Mouse (Mus musculus) limb, embryonic 13.5 days (tissue): ENCODE results near the gene Prickle1. TPM values are rescaled to one million over a fixed set of nuclear protein-coding genes. Genes with fewer than 3 reads are reported as not detected.
A peak's percentile ranks its signal among the peaks of the same experiment; 100 is the strongest.

Experiments used
- ATAC-seq: fragments of 200-750 bp; cut with Nextera tagmentation; 2 replicates; pipeline ENCODE4 v1.8.0; 2017; ENCODE audit warnings: low read depth, moderate number of reproducible peaks, moderate TSS enrichment; ENCODE audit not compliant: low FRiP score
- H3K27ac ChIP-seq: fragments of 300-500 bp; sonication (generic); 2 replicates; pipeline ENCODE4 v1.5.1; 2015; ENCODE audit warnings: inconsistent platforms, mild to moderate bottlenecking, moderate library complexity
- H3K27me3 ChIP-seq: fragments of 300-500 bp; sonication (generic); 2 replicates; pipeline ENCODE4 v1.6.1; 2015; ENCODE audit warnings: mild to moderate bottlenecking, inconsistent platforms
- H3K36me3 ChIP-seq: fragments of 300-500 bp; sonication (generic); 2 replicates; pipeline ENCODE4 v1.6.1; 2015; ENCODE audit warnings: inconsistent platforms, mild to moderate bottlenecking, moderate library complexity
- H3K4me1 ChIP-seq: fragments of 300-500 bp; sonication (generic); 2 replicates; pipeline ENCODE4 v1.6.1; 2015; ENCODE audit warnings: inconsistent platforms
- H3K4me2 ChIP-seq: fragments of 300-500 bp; sonication (generic); replicated peaks from 2 replicates; pipeline ENCODE4 v1.6.1; 2015; ENCODE audit warnings: inconsistent platforms, mild to moderate bottlenecking, moderate library complexity
- H3K4me3 ChIP-seq: fragments of 300-500 bp; sonication (generic); 2 replicates; pipeline ENCODE4 v1.5.1; 2015; ENCODE audit warnings: moderate library complexity, mild to moderate bottlenecking, inconsistent platforms
- H3K9ac ChIP-seq: fragments of 300-500 bp; sonication (generic); 2 replicates; pipeline ENCODE4 v1.6.1; 2015; ENCODE audit warnings: mild to moderate bottlenecking, inconsistent platforms
- H3K9me3 ChIP-seq: fragments of 300-500 bp; sonication (generic); 2 replicates; pipeline ENCODE4 v1.6.1; 2016; ENCODE audit warnings: inconsistent platforms
- WGBS: fragments of 180-500 bp; shearing (Covaris S2); methylation state at CpG from one replicate; pipeline ENCODE4 v1.1.7; 2015; 5-methylcytosine and 5-hydroxymethylcytosine counted together
- polyA plus RNA-seq: library from polyadenylated mRNA; unstranded; fragments of >200 nt; fragmentation: Nextera tagmentation; extraction: Ambion mirVana; gene quantifications from 2 replicates; pipeline ENCODE4 v1.2.1, GENCODE M21; 2015

The Prickle1 gene
- polyA plus RNA-seq, 1 experiment from 2014 or later = 57.2 TPM

DNA sequence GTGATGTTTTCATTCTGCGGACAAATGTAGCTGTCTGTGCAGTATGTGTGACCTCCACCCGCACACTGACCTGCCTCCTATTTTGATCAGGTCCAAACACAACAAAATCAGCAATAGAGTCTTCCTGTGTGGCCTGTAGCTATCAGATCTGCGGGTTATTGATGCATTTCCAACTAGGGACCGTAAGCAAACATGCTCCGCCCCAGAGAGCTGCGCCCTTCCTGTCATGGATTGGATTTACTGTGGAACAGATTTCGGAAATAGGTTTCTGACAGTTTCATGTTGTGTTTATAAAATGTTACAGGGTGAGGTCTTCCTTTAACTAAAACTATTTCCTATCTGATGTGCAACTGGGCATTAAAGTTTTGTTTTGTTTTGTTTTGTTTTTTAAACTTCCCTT, 109.6 kb downstream of the Prickle1 start:
- no peak overlapping the region for H3K4me3 ChIP-seq
- H3K9me3 ChIP-seq = no peaks in the 10 kb centered on the region
- H3K36me3 ChIP-seq = peaks cover 17% of the 10 kb centered on the region
- ATAC-seq = no peak
- 77% methylated on average over 7 of the region's 7 CpGs for WGBS
- H3K27ac ChIP-seq = no peak overlapping the region
- no peak overlapping the region for H3K9ac ChIP-seq
- no peak overlapping the region for H3K4me2 ChIP-seq
- H3K4me1 ChIP-seq = peaks cover 6% of the 10 kb centered on the region; the same call in 1 of the 2 replicates
- H3K27me3 ChIP-seq = no peaks in the 10 kb centered on the region

GRCm38 (mm10) chr15:93485252-93485651, 110.4 kb downstream of the Prickle1 start:
- ATAC-seq = no peak
- no peak overlapping the region for H3K9ac ChIP-seq
- no peaks in the 10 kb centered on the region for H3K9me3 ChIP-seq
- peaks cover 6% of the 10 kb centered on the region; the same call in 1 of the 2 replicates for H3K4me1 ChIP-seq
- no peaks in the 10 kb centered on the region for H3K27me3 ChIP-seq
- WGBS = 79% methylated on average over 3 of the region's 3 CpGs
- H3K4me2 ChIP-seq = no peak overlapping the region
- H3K36me3 ChIP-seq = peaks cover 17% of the 10 kb centered on the region
- no peak overlapping the region for H3K4me3 ChIP-seq
- no peak overlapping the region for H3K27ac ChIP-seq

DNA sequence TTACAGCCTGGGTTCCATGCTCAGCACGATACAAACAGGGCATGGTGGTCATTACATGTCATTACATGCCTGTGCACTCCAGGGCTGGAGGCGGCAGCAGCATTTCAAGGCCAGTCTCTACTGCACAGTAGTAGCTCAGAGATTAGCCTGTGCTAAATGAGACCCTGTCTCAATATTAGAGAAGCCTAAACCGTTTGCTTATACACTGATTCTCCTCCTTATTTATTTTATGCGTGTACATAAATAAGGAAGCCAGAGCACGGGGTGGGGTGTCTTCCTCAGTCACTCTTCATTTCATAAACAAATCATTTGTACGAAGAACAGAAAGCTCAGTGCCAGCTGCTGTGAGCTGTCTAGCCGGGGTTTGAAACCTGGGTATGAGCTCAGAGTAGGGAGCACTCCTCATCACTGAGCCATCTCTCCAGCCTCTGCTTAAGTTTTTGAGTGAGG, 111.4 kb downstream of the Prickle1 start:
- WGBS = 76% methylated on average over 7 of the region's 7 CpGs
- H3K27me3 ChIP-seq = no peaks in the 10 kb centered on the region
- no peak overlapping the region for H3K9ac ChIP-seq
- no peak for ATAC-seq
- H3K9me3 ChIP-seq = no peaks in the 10 kb centered on the region
- peaks cover 6% of the 10 kb centered on the region; the same call in 1 of the 2 replicates for H3K4me1 ChIP-seq
- no peak overlapping the region for H3K4me3 ChIP-seq
- H3K27ac ChIP-seq = no peak overlapping the region
- peaks cover 12% of the 10 kb centered on the region for H3K36me3 ChIP-seq
- H3K4me2 ChIP-seq = no peak overlapping the region

GRCm38 (mm10) chr15:93481112-93481511, 114.6 kb downstream of the Prickle1 start:
- H3K4me2 ChIP-seq = no peak overlapping the region
- no peak for ATAC-seq
- H3K27me3 ChIP-seq = no peaks in the 10 kb centered on the region
- no peak overlapping the region for H3K4me3 ChIP-seq
- H3K9ac ChIP-seq = no peak overlapping the region
- peaks cover 12% of the 10 kb centered on the region for H3K4me1 ChIP-seq
- H3K27ac ChIP-seq = no peak overlapping the region
- 95% methylated on average over 10 of the region's 10 CpGs for WGBS
- H3K36me3 ChIP-seq = 0 out of 2 replicates have a peak, but pooled peaks cover 2% of the 10 kb centered on the region
- no peaks in the 10 kb centered on the region for H3K9me3 ChIP-seq

DNA sequence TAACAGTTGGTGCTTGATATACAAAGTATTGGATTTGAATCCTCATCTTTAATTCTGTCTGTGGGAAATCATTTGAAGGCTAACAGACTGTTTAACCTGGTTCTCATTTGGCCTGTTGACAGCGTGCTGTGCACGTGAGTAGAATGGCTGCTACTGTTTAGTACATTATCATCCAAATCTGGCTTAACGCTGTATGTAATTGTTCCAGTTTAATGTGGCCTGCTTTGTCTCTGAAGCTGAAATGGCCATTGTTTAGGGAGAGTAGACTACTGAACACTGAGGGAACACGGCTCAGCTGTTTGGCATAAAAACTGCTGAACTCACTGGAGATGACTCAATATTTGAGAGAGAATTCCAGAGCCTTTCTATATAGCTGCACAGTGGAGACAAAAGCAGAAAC, 116.2 kb downstream of the Prickle1 start:
- no peak for ATAC-seq
- H3K27ac ChIP-seq = no peak overlapping the region

DNA sequence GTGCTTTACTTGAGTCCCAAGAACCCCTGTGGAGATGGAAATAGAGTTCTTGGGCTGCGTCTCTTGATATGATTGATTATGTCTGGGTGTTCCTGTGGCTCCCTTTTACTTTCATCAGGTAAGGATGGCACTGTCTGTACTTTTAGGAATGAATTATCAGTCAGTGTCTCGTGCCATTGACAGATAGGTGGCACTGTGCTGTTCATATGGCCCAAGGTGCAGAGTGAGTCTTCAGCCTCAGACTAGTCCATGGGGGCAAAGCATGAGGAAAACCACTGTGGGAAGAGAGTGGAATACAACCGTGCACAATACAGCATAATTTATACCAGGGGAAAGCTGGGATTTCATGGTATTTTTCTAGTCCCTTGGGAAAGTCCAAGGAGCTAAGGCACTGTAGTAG, 117.0 kb downstream of the Prickle1 start:
- H3K9me3 ChIP-seq = no peaks in the 10 kb centered on the region
- H3K4me1 ChIP-seq = peaks cover 24% of the 10 kb centered on the region
- 85% methylated on average over 3 of the region's 3 CpGs for WGBS
- no peak overlapping the region for H3K27ac ChIP-seq
- H3K9ac ChIP-seq = no peak overlapping the region
- H3K36me3 ChIP-seq = 0 out of 2 replicates have a peak, but pooled peaks cover 2% of the 10 kb centered on the region
- H3K4me2 ChIP-seq = no peak overlapping the region
- no peaks in the 10 kb centered on the region for H3K27me3 ChIP-seq
- no peak for ATAC-seq
- no peak overlapping the region for H3K4me3 ChIP-seq

More for the DNA sequence above, 116.2 kb downstream of the Prickle1 start:
- 69% methylated on average over 4 of the region's 4 CpGs for WGBS
- Histone ChIP-seq H3K4me1 (peaks cover 20% of the 10 kb centered on the region), H3K4me2 (no peak overlapping the region), H3K27me3 (no peaks in the 10 kb centered on the region), H3K9ac (no peak overlapping the region), H3K4me3 (no peak overlapping the region), H3K36me3 (0 out of 2 replicates have a peak, but pooled peaks cover 2% of the 10 kb centered on the region), H3K9me3 (no peaks in the 10 kb centered on the region)

GRCm38 (mm10) chr15:93477729-93478128, 118.0 kb downstream of the Prickle1 start:
- ATAC-seq = no peak

GRCm38 (mm10) chr15:93475688-93476087, 120.0 kb downstream of the Prickle1 start:
- H3K4me1 ChIP-seq = peaks cover 24% of the 10 kb centered on the region
- H3K9ac ChIP-seq = no peak overlapping the region
- no peak for ATAC-seq
- H3K36me3 ChIP-seq = peaks cover 9% of the 10 kb centered on the region; the same call in 1 of the 2 replicates
- 22% methylated on average over 8 of the region's 8 CpGs for WGBS
- H3K4me2 ChIP-seq = no peak overlapping the region
- no peaks in the 10 kb centered on the region for H3K9me3 ChIP-seq
- no peak overlapping the region for H3K4me3 ChIP-seq
- H3K27me3 ChIP-seq = no peaks in the 10 kb centered on the region
- H3K27ac ChIP-seq = peak overlapping the region; percentile 17; the same call in 1 of the 2 replicates

More at GRCm38 (mm10) chr15:93477729-93478128, 118.0 kb downstream of the Prickle1 start:
- no peaks in the 10 kb centered on the region for H3K27me3 ChIP-seq
- H3K4me3 ChIP-seq = no peak overlapping the region
- H3K4me1 ChIP-seq = peaks cover 24% of the 10 kb centered on the region
- no peak overlapping the region for H3K4me2 ChIP-seq
- no peaks in the 10 kb centered on the region for H3K9me3 ChIP-seq
- H3K27ac ChIP-seq = no peak overlapping the region
- 95% methylated on average over 4 of the region's 4 CpGs for WGBS
- H3K36me3 ChIP-seq = peaks cover 6% of the 10 kb centered on the region; the same call in 1 of the 2 replicates
- no peak overlapping the region for H3K9ac ChIP-seq

DNA sequence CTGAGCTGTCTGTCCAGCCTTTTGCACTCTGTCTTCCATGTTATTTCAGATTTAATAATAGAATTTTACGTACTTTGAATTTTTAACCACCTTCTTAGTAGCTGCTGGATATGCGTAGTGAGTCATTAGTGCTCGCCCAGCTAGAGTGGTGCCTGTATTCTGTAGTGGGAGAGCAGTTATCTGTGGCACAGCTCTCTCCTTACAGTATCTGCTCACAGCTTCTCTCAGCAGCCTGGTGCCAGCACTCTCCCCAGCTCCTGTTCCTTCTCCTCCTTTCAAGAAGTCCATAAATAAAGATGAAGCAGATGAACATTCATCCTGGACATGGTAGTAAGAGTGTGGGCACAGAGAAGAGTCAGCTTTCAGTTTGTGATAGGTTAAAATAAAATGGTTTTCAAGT, 121.4 kb downstream of the Prickle1 start:
- H3K9me3 ChIP-seq = no peaks in the 10 kb centered on the region
- no peak overlapping the region for H3K4me2 ChIP-seq
- WGBS = 68% methylated on average over 3 of the region's 3 CpGs
- no peak overlapping the region for H3K9ac ChIP-seq
- H3K4me3 ChIP-seq = no peak overlapping the region
- no peaks in the 10 kb centered on the region for H3K27me3 ChIP-seq
- no peak overlapping the region for H3K27ac ChIP-seq
- no peak for ATAC-seq
- peaks cover 9% of the 10 kb centered on the region; the same call in 1 of the 2 replicates for H3K36me3 ChIP-seq
- H3K4me1 ChIP-seq = peaks cover 24% of the 10 kb centered on the region

DNA sequence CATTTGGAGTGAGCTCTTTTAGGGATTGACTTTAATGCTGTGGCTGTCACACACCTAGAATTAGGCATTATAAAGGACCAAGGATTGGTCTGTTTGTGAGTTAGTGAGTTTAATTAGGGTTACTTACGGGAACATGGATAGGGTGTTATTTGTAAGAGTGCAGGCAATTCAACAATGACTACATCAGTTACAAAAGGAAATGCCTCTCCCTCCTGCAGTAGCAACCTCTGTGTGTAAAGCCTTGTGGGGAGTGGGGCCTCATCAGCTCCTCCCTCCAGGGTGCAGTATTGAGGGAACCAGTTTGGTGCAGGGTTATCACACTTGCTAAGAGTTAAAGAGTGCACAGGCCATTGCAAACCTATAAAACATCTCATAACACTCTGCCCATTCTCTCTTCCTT, 123.6 kb downstream of the Prickle1 start:
- H3K4me2 ChIP-seq = no peak overlapping the region
- H3K9me3 ChIP-seq = no peaks in the 10 kb centered on the region
- H3K27me3 ChIP-seq = no peaks in the 10 kb centered on the region
- H3K9ac ChIP-seq = no peak overlapping the region
- H3K27ac ChIP-seq = no peak overlapping the region
- WGBS = 58% methylated on average over 1 of the region's 1 CpGs
- H3K36me3 ChIP-seq = peaks cover 10% of the 10 kb centered on the region; the same call in 1 of the 2 replicates
- no peak overlapping the region for H3K4me3 ChIP-seq
- peaks cover 20% of the 10 kb centered on the region for H3K4me1 ChIP-seq
- no peak for ATAC-seq

DNA sequence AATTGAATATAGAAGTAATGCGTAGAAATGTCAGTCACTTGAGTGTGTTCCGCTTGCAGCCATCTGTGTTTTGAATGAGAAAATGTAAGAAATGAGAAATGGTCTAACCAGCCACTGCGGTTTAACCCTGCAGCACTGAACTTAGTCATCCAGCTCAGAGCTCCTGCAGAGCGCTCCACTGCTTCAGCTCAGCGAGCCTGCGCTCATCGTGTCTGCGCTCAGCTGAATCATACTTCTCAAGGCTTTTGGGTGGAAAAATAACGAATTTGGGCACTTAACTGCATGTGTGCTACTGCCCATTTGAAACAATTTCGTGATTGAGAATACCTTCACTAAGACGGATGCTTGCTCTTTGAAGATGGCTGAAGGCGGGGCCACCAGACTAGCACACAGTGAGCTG, 124.0 kb downstream of the Prickle1 start:
- Histone ChIP-seq H3K9ac (no peak overlapping the region), H3K9me3 (no peaks in the 10 kb centered on the region), H3K27me3 (no peaks in the 10 kb centered on the region), H3K4me1 (peaks cover 16% of the 10 kb centered on the region), H3K4me2 (no peak overlapping the region), H3K27ac (no peak overlapping the region), H3K36me3 (peaks cover 10% of the 10 kb centered on the region; the same call in 1 of the 2 replicates), H3K4me3 (no peak overlapping the region)
- 69% methylated on average over 12 of the region's 12 CpGs for WGBS
- ATAC-seq = no peak

- WGBS = 95% methylated on average over 23 of the region's 23 CpGs
- H3K27ac ChIP-seq = no peak overlapping the region
- peaks cover 46% of the 10 kb centered on the region for H3K36me3 ChIP-seq
- no peaks in the 10 kb centered on the region for H3K9me3 ChIP-seq
- no peaks in the 10 kb centered on the region for H3K4me1 ChIP-seq
- H3K9ac ChIP-seq = no peak overlapping the region
- H3K27me3 ChIP-seq = no peaks in the 10 kb centered on the region
- no peak overlapping the region for H3K4me2 ChIP-seq
- no peak for ATAC-seq
- H3K4me3 ChIP-seq = no peak overlapping the region
These were observed 134.6 kb downstream of the Prickle1 start for GRCm38 (mm10) chr15:93461066-93461465.

DNA sequence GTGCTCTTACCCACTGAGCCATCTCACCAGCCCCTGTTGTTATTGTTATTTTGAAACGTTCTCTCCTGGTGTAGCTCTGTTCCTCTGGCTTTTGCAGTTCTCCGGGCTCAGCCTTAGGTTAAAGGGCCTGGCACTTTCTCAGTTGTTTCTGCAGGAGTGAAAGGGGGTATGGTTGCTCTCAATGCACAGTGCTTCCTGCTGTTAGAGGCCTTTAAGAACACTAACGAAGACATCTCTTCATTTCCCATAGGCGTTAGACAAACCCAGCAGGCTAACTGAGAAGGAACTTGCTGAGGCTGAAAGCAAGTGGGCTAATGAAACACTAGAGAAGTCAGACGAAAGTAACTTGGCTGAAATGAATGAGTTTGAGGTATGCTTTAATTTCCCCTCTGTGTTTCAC, 136.3 kb downstream of the Prickle1 start:
- no peaks in the 10 kb centered on the region for H3K4me1 ChIP-seq
- H3K9me3 ChIP-seq = no peaks in the 10 kb centered on the region
- H3K27ac ChIP-seq = no peak overlapping the region
- WGBS = 65% methylated on average over 5 of the region's 5 CpGs
- no peak overlapping the region for H3K9ac ChIP-seq
- H3K4me2 ChIP-seq = no peak overlapping the region
- peaks cover 38% of the 10 kb centered on the region for H3K36me3 ChIP-seq
- ATAC-seq = no peak
- no peak overlapping the region for H3K4me3 ChIP-seq
- no peaks in the 10 kb centered on the region for H3K27me3 ChIP-seq
